Mouse (Mus musculus) MEL (cell line): ENCODE results near the gene BC017158. TPM values are rescaled to one million over a fixed set of nuclear protein-coding genes. Genes with fewer than 3 reads are reported as not detected.

Experiments used
- DNase-seq: peaks from one replicate; pipeline ENCODE4 v3.0.0; 2011; ENCODE audit warnings: low read depth, low spot score
- H3K27ac ChIP-seq: 2 replicates; pipeline ENCODE4 v1.5.1; 2012; ENCODE audit warnings: low read depth, mild to moderate bottlenecking, control low read depth, low read length, moderate library complexity; ENCODE audit not compliant: control insufficient read depth
- H3K27me3 ChIP-seq, 2 experiments: fragments of 150-350 bp in 1 of 2; sonication (generic) in 1 of 2; 2 replicates each; pipeline ENCODE4 v1.6.1; 2012; ENCODE audit warnings: low read length in 2 of 2, mild to moderate bottlenecking in 2 of 2, improper control_type of control experiment in 1 of 2, moderate library complexity in 1 of 2; ENCODE audit not compliant: insufficient read depth in 2 of 2, control insufficient read depth in 1 of 2
- H3K36me3 ChIP-seq, 2 experiments: 2 replicates each; pipeline ENCODE4 v1.6.1; 2012 to 2014; ENCODE audit warnings: low read length in 2 of 2, improper control_type of control experiment in 1 of 2, inconsistent platforms in 1 of 2, mild to moderate bottlenecking in 1 of 2; ENCODE audit not compliant: insufficient read depth in 2 of 2, control insufficient read depth in 1 of 2
- H3K4me1 ChIP-seq, 2 experiments: fragments of 150-350 bp in 1 of 2; sonication (generic) in 1 of 2; 2 replicates each; pipeline ENCODE4 v1.6.1; 2012; ENCODE audit warnings: low read length in 2 of 2, improper control_type of control experiment in 1 of 2, mild to moderate bottlenecking in 1 of 2; ENCODE audit not compliant: insufficient read depth in 2 of 2, control insufficient read depth in 1 of 2
- H3K4me3 ChIP-seq, 2 experiments: fragments of 150-350 bp in 1 of 2; sonication (generic) in 1 of 2; 2 replicates each; pipeline ENCODE4 v1.5.1; 2012; ENCODE audit warnings: low read depth in 2 of 2, low read length in 2 of 2, mild to moderate bottlenecking in 2 of 2, moderate library complexity in 2 of 2, control low read depth in 1 of 2, improper control_type of control experiment in 1 of 2; ENCODE audit not compliant: control insufficient read depth in 1 of 2, insufficient read depth in 1 of 2
- H3K79me2 ChIP-seq: 2 replicates; pipeline ENCODE4 v1.6.1; 2012; ENCODE audit warnings: mild to moderate bottlenecking, low read length, moderate library complexity; ENCODE audit not compliant: control insufficient read depth, poor library complexity, insufficient read depth
- H3K9ac ChIP-seq: 2 replicates; pipeline ENCODE4 v1.6.1; 2012; ENCODE audit warnings: low read depth, mild to moderate bottlenecking, control low read depth, low read length, moderate library complexity; ENCODE audit not compliant: control insufficient read depth, poor library complexity, severe bottlenecking
- H3K9me3 ChIP-seq: fragments of 150-350 bp; sonication (generic); replicated peaks from 2 replicates; pipeline ENCODE4 v1.6.1; 2012; ENCODE audit warnings: mild to moderate bottlenecking, low read length, improper control_type of control experiment, moderate library complexity; ENCODE audit not compliant: insufficient read depth
- BHLHE40 ChIP-seq: IDR thresholded peaks from 2 replicates; pipeline ENCODE4 v1.6.1; 2012; ENCODE audit warnings: low read depth, mild to moderate bottlenecking, inconsistent platforms, low read length, improper control_type of control experiment, borderline replicate concordance
- CTCF ChIP-seq, 3 experiments: IDR thresholded peaks in 2 of 3; conservative IDR thresholded peaks in 1 of 3; 2 replicates each; pipeline ENCODE4 v1.5.1; 2011 to 2012; ENCODE audit warnings: low read length in 3 of 3, low read depth in 2 of 3, mild to moderate bottlenecking in 2 of 3, improper control_type of control experiment in 1 of 3, inconsistent platforms in 1 of 3, mixed read lengths in 1 of 3, moderate library complexity in 1 of 3; ENCODE audit not compliant: control insufficient read depth in 1 of 3, insufficient read depth in 1 of 3, poor library complexity in 1 of 3, severe bottlenecking in 1 of 3
- ELF1 ChIP-seq: IDR thresholded peaks from 2 replicates; pipeline ENCODE4 v1.6.1; 2014; ENCODE audit warnings: low read depth, mild to moderate bottlenecking, inconsistent platforms, low read length, improper control_type of control experiment, moderate library complexity
- EP300 ChIP-seq, 2 experiments: IDR thresholded peaks; 2 replicates each; pipeline ENCODE4 v1.6.1; 2011; ENCODE audit warnings: improper control_type of control experiment in 2 of 2, low read length in 2 of 2, low read depth in 1 of 2, mild to moderate bottlenecking in 1 of 2
- ETS1 ChIP-seq: IDR thresholded peaks from 2 replicates; pipeline ENCODE4 v1.6.1; 2012; ENCODE audit warnings: low read depth, mild to moderate bottlenecking, inconsistent platforms, low read length, improper control_type of control experiment, moderate library complexity
- GABPA ChIP-seq: IDR thresholded peaks from 2 replicates; pipeline ENCODE4 v1.6.1; 2012; ENCODE audit warnings: low read depth, mild to moderate bottlenecking, inconsistent platforms, low read length, improper control_type of control experiment, moderate library complexity
- GATA1 ChIP-seq: IDR thresholded peaks from 2 replicates; pipeline ENCODE4 v1.6.1; 2011; ENCODE audit warnings: low read depth, low read length, improper control_type of control experiment
- KAT2A ChIP-seq: conservative IDR thresholded peaks from 2 replicates; pipeline ENCODE4 v1.6.1; 2012; ENCODE audit warnings: low read depth, low read length, improper control_type of control experiment, inconsistent platforms
- MAZ ChIP-seq: IDR thresholded peaks from 2 replicates; pipeline ENCODE4 v1.6.1; 2012; ENCODE audit warnings: low read depth, mild to moderate bottlenecking, inconsistent platforms, low read length, improper control_type of control experiment
- MYB ChIP-seq: IDR thresholded peaks from 2 replicates; pipeline ENCODE4 v1.6.1; 2011; ENCODE audit warnings: mild to moderate bottlenecking, low read depth, low read length, improper control_type of control experiment
- MYC ChIP-seq: IDR thresholded peaks from 2 replicates; pipeline ENCODE4 v1.6.1; 2011; ENCODE audit warnings: low read depth, mild to moderate bottlenecking, low read length, improper control_type of control experiment, moderate library complexity
- NRF1 ChIP-seq: IDR thresholded peaks from 2 replicates; pipeline ENCODE4 v1.6.1; 2014; ENCODE audit warnings: low read depth, mild to moderate bottlenecking, inconsistent platforms, low read length, improper control_type of control experiment, moderate library complexity; ENCODE audit not compliant: poor library complexity, insufficient read depth, severe bottlenecking
- SIN3A ChIP-seq: IDR thresholded peaks from 2 replicates; pipeline ENCODE4 v1.6.1; 2012; ENCODE audit warnings: low read length, improper control_type of control experiment, inconsistent platforms
- SMC3 ChIP-seq: IDR thresholded peaks from 2 replicates; pipeline ENCODE4 v1.6.1; 2011; ENCODE audit warnings: low read depth, low read length, improper control_type of control experiment
- TCF12 ChIP-seq: IDR thresholded peaks from 2 replicates; pipeline ENCODE4 v1.6.1; 2014; ENCODE audit warnings: low read depth, mild to moderate bottlenecking, inconsistent platforms, low read length, improper control_type of control experiment, moderate library complexity
- USF1 ChIP-seq: IDR thresholded peaks from 2 replicates; pipeline ENCODE4 v1.6.1; 2014; ENCODE audit warnings: low read depth, mild to moderate bottlenecking, inconsistent platforms, low read length, improper control_type of control experiment, moderate library complexity
- USF2 ChIP-seq, 2 experiments: IDR thresholded peaks; 2 replicates each; pipeline ENCODE4 v1.6.1; 2011 to 2012; ENCODE audit warnings: improper control_type of control experiment in 2 of 2, low read length in 2 of 2, borderline replicate concordance in 1 of 2, inconsistent platforms in 1 of 2, low read depth in 1 of 2, mild to moderate bottlenecking in 1 of 2; ENCODE audit not compliant: insufficient read depth in 1 of 2
- ZC3H11A ChIP-seq: IDR thresholded peaks from 2 replicates; pipeline ENCODE4 v1.6.1; 2012; ENCODE audit warnings: low read depth, mild to moderate bottlenecking, inconsistent platforms, low read length, improper control_type of control experiment
- ZKSCAN1 ChIP-seq: IDR thresholded peaks from 2 replicates; pipeline ENCODE4 v1.6.1; 2012; ENCODE audit warnings: low read depth, mild to moderate bottlenecking, inconsistent platforms, low read length, improper control_type of control experiment, moderate library complexity
- ZMIZ1 ChIP-seq: IDR thresholded peaks from 2 replicates; pipeline ENCODE4 v1.6.1; 2012; ENCODE audit warnings: low read depth, mild to moderate bottlenecking, inconsistent platforms, low read length, improper control_type of control experiment, moderate library complexity
- polyA plus RNA-seq, 2 experiments: library from polyadenylated mRNA; stranded (reverse) in 1 of 2; unstranded in 1 of 2; fragments of >175 nt in 1 of 2; fragments of >200 nt in 1 of 2; gene quantifications; 2 replicates each; pipeline versions ENCODE4 v1.2.1 to v1.2.4; 2012; ENCODE audit warnings: low replicate concordance in 2 of 2, low read depth in 1 of 2; ENCODE audit not compliant: insufficient read length in 2 of 2, insufficient read depth in 1 of 2, missing spikeins in 1 of 2
- total RNA-seq: library from RNA; depleted of rRNA; stranded (reverse); fragments of 300-350 nt; gene quantifications from 2 replicates; pipeline ENCODE4 v1.2.3, GENCODE M21; 2012

BC017158 gene
- total and polyA plus RNA-seq, 3 experiments: 19.8 to 41.6 TPM; not detected in 1

- no peak overlapping the region for H3K27ac ChIP-seq
- H3K27me3 ChIP-seq: peaks cover 0 to 2% of the 10 kb centered on the region in 2 experiments; a peak in 1 of 4 replicates
- no peak overlapping the region for H3K4me3 ChIP-seq
- TF ChIP-seq SIN3A (no peak), GATA1 (no peak), USF2 (IDR thresholded peaks at IDR 0.05; ENCODE audit: borderline replicate concordance in 1 of 2, insufficient read depth in 1 of 2, low read depth in 1 of 2, low read length in 2 of 2) (no peak), CTCF (IDR thresholded peaks at IDR 0.05 in 2 of 3, conservative IDR thresholded peaks at IDR 0.05 in 1 of 3; ENCODE audit: control insufficient read depth in 1 of 3, insufficient read depth in 1 of 3, low read depth in 2 of 3, low read length in 3 of 3, poor library complexity in 1 of 3, severe bottlenecking in 1 of 3) (no peak), MYB (no peak), ZKSCAN1 (no peak), USF1 (no peak), GABPA (no peak), NRF1 (no peak), ETS1 (no peak), SMC3 (no peak), BHLHE40 (no peak), ZC3H11A (no peak), KAT2A (no peak), TCF12 (no peak), ZMIZ1 (no peak), ELF1 (no peak), MYC (no peak), EP300 (IDR thresholded peaks at IDR 0.05; ENCODE audit: low read depth in 1 of 2, low read length in 2 of 2) (no peak)
- H3K36me3 ChIP-seq: peaks cover 0 to 13% of the 10 kb centered on the region in 2 experiments; a peak in 2 of 4 replicates
- H3K9ac ChIP-seq: no peak overlapping the region
- H3K79me2 ChIP-seq: no peaks in the 10 kb centered on the region
- DNase-seq: no peak
- H3K4me1 ChIP-seq: peaks cover 4 to 10% of the 10 kb centered on the region in 2 experiments; a peak in 3 of 4 replicates
- H3K9me3 ChIP-seq: no peaks in the 10 kb centered on the region
These were observed 13.3 kb upstream of the BC017158 start for GRCm38 (mm10) chr7:128311263-128311662.

GRCm38 (mm10) chr7:128310229-128310688 is 12.3 kb upstream of the BC017158 start:
- Histone ChIP-seq H3K36me3 (peaks cover 0 to 13% of the 10 kb centered on the region in 2 experiments; a peak in 2 of 4 replicates), H3K4me3 (peak overlapping the region in 1 of 2 experiments; percentile 26; a peak in 2 of 4 replicates), H3K9me3 (no peaks in the 10 kb centered on the region), H3K9ac (no peak overlapping the region)
- DNase-seq: peak; percentile 58
- TF ChIP-seq GATA1 (peak; percentile 69), MAZ (no peak), EP300 (IDR thresholded peaks at IDR 0.05; ENCODE audit: low read depth in 1 of 2, low read length in 2 of 2) (peak; percentile 39 to 45; a peak in 2 of 4 replicates), TCF12 (peak; percentile 55; the same call in 1 of the 2 replicates)
- TF ChIP-seq, all 39 proteins: peak for 3
- Histone ChIP-seq H3K27me3 (peaks cover 0 to 2% of the 10 kb centered on the region in 2 experiments; a peak in 1 of 4 replicates), H3K27ac (no peak overlapping the region), H3K79me2 (no peaks in the 10 kb centered on the region), H3K4me1 (peaks cover 4 to 10% of the 10 kb centered on the region in 2 experiments; a peak in 3 of 4 replicates)
